Mouse (Mus musculus) spleen, postnatal 36 days (tissue): ENCODE data around the gene Timm17b.

Source experiments
- DNase-seq, 2 experiments: peaks; one replicate each; pipeline ENCODE4 v3.0.0; 2022; ENCODE audit warnings: low spot score in 2 of 2, mixed read lengths in 1 of 2

Gene Timm17b

DNA sequence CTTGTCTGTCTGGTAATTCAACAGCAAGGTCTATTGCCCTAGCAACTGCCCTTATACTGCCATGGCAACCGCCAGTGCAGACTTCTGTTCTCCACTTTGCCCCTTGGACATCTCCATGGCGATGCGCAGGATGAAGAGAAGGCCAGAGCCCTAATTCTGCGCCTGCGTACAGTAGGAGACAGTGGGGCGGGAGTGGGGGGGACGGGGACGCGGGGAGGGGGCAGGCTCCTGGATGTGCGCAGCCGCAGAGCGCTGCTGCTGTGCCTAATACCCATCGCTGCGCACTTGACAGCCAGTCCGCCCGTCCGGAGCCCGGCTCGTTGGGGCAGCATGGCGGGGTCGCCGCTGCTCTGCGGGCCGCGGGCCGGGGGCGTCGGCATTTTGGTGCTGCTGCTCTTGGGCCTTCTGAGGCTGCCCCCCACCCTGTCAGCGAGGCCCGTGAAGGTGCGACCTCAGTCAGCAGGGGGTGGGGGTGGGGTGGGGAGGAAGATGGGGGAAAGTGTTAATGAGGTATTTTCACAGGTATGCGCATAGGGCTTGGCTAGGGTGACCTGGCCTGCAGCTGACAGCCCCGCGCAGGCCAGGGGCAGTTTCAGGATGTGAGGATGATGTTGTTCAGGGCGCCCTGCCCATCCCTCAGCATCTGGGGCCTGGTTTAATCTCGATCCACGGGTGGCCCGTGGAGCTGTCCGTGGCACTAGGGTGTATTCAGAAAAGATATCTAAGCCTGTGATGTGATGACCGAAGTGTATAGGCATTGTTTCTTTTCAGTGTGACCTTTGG lies 20.6 kb downstream of the Timm17b start, which contains the start of gene Pcsk1n:
Gene Pcsk1n, plus strand, starts transcription at position 222 of the 783 bp plus-strand sequence.
- no peak for DNase-seq

GRCm38 (mm10) chrX:7922032-7922431 lies 22.9 kb downstream of the Timm17b start:
- DNase-seq, result no peak

- DNase-seq, result no peak
Measured at GRCm38 (mm10) chrX:7926266-7926665, 27.1 kb downstream of the Timm17b start.

DNA sequence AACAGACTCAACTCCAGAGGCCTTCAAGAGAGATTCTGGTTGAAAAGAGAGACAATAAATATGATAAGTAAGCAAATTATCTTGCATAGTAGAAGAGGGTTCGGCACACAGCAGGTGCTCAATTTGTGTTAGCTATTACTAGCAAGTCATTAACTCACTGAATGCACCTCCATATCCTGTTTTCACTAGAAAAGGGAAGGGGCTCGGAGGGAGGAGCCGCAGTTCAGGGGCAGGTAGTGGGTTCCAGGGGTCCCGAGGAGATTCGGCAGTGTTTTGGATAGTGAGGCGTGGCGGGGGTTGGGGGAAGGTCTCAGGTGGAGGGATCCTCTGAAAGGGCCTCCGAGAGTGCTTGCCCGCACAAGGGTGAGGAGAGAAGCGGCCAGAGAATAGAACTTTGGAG lies 28.0 kb downstream of the Timm17b start:
- DNase-seq, result no peak

DNA sequence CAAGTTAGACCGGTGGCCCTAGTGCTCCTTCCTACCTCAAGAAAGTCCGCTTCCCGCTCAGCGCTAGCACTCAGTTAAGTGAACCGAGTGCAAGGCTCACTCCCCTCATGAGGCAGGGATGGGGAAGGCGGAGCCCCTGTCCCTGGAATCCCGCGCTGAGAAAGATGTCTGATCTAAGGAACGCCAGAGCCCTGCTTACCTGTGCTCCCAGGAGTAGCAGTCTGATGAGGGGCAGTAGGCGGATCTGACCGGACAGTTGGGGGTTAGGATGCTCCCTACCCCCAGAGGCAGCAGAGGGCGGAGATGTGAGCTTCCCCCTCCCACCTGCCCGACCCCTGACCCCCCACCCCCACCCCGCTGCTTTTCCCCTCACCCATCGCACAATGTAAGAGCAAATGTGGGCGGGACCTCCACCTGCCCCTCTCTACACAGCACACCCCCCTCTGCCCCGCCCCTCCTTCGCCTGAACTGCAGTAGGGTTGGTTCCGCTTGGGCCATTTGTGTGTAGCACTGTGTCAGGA lies 29.2 kb downstream of the Timm17b start, which contains the start of gene Eras:
Gene Eras, minus strand, starts transcription at position 338 of the 521 bp plus-strand sequence.
- DNase-seq, result no peak

DNA sequence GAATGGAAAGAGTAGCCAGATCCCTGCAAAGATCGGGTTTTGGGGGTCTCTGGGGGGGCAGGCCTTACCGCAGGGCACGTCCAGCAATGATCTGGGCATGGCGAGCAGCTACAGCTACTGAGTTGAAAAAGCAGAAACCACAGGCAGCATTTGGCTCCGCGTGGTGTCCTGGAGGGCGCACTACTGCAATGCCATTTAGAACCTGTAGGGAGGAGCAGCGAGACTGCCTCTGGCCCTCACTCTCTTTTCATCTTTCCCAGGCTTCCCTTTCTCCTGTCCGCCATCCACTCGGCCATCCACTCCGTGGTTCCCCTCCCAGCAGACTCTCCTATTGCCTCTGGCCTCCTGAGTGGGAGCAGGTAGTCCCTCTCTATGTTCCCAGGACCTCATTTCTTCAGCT lies 37.7 kb downstream of the Timm17b start:
- no peak for DNase-seq

- DNase-seq, result no peak
Measured at GRCm38 (mm10) chrX:7937667-7938066, 38.5 kb downstream of the Timm17b start.

GRCm38 (mm10) chrX:7945618-7946017 lies 46.5 kb downstream of the Timm17b start:
- no peak for DNase-seq

- DNase-seq, result no peak
Measured at GRCm38 (mm10) chrX:7947108-7947899, 48.1 kb downstream of the Timm17b start, which contains the start of gene Hdac6. TSS of gene Hdac6 (minus strand) at chrX:7947889.

DNA sequence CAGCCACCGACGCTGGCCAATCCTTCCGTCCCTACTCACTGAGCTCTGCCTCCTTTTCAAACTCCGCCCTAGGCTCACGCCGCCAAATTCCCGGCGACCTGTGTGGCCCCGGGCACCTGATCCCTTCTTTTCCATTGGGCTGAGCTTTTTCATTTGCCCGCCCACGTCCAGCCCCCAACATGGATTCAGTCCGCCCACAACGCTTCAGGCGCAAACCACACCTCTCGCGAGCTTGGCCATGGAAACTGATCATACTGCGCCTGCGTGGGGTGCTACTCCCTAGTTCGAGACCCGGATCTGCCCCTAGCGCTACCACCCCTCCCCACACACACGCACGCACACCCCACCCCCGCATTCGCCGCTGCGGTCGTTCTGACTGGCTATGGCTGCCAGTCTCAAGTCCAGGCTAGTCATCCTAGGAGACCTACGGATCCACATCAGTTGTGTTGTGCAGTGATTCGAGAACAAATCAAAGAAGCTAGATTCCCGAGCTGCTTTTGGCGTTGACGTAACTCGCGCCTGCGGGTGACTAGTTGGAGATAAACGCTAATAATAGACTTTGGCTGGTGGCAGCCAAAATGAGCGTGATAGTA lies 48.8 kb downstream of the Timm17b start:
- DNase-seq, result peak; percentile 86 to 90

DNA sequence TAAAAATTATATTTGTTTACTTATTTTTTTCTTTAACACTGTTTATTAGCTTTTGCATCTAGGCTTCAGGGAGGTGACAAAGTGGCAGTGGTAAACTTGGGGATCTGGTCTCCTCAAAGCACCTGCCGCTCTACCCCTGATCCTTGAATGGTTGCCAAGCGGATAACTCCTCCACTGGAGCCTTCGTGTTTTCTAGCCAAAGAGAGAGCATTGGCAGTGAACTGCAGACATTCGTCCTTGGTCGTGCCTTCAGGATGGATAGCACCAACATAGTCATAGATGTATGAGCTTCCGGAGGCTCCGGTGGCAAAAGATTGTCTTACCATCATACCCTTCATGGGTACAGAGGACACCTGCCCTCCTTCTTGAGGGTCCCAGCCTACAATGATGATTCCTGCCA lies 50.9 kb downstream of the Timm17b start:
- DNase-seq, result no peak
